Mouse (Mus musculus): ENCODE measurements at regions not wholly inside any gene's neighbourhood (a gene's known extent, or its start where the extent isn't known, plus 50 kb on each side); places are given as distances from the start of the nearest gene placed in this dataset.

GRCm38 (mm10) chr7:110679916-110680315 lies 52.5 kb downstream of the Adm start:
- ATAC-seq (replicated peaks; ENCODE audit: poor library complexity) = no peak

- ATAC-seq (replicated peaks; ENCODE audit: poor library complexity) = no peak
Measured at GRCm38 (mm10) chr7:110682911-110683310, 55.5 kb downstream of the Adm start.

- ATAC-seq (replicated peaks; ENCODE audit: poor library complexity) = peak; percentile 86
Measured at GRCm38 (mm10) chr7:110688884-110689681, 61.6 kb downstream of the Adm start.

GRCm38 (mm10) chr7:110690241-110690640 lies 62.8 kb downstream of the Adm start:
- ATAC-seq (replicated peaks; ENCODE audit: poor library complexity) = no peak

- no peak for ATAC-seq (replicated peaks; ENCODE audit: poor library complexity)
Measured at GRCm38 (mm10) chr7:110690856-110691255, 63.4 kb downstream of the Adm start.

- no peak for ATAC-seq (replicated peaks; ENCODE audit: poor library complexity)
Measured at GRCm38 (mm10) chr7:110694262-110694661, 66.8 kb downstream of the Adm start.

GRCm38 (mm10) chr7:110695729-110696128 lies 68.3 kb downstream of the Adm start:
- ATAC-seq (replicated peaks; ENCODE audit: poor library complexity) = no peak

- ATAC-seq (replicated peaks; ENCODE audit: poor library complexity) = no peak
Measured at GRCm38 (mm10) chr7:110698211-110699153, 69.5 kb upstream of the Ampd3 start.

GRCm38 (mm10) chr7:110699596-110699995 lies 68.4 kb upstream of the Ampd3 start:
- ATAC-seq (replicated peaks; ENCODE audit: poor library complexity) = no peak

- 0 out of 2 replicates have a peak, but pooled peaks have one; percentile 61 for ATAC-seq (replicated peaks; ENCODE audit: poor library complexity)
Measured at GRCm38 (mm10) chr7:110701681-110702413, 66.2 kb upstream of the Ampd3 start.

- ATAC-seq (replicated peaks; ENCODE audit: poor library complexity) = no peak
Measured at GRCm38 (mm10) chr7:110702414-110702783, 65.6 kb upstream of the Ampd3 start.

GRCm38 (mm10) chr7:110705311-110706000 lies 62.5 kb upstream of the Ampd3 start:
- no peak for ATAC-seq (replicated peaks; ENCODE audit: poor library complexity)

- ATAC-seq (replicated peaks; ENCODE audit: poor library complexity) = no peak
Measured at GRCm38 (mm10) chr7:110706001-110706695, 61.9 kb upstream of the Ampd3 start.

GRCm38 (mm10) chr7:110706696-110707087 lies 61.3 kb upstream of the Ampd3 start:
- no peak for ATAC-seq (replicated peaks; ENCODE audit: poor library complexity)

GRCm38 (mm10) chr7:110708116-110708515 lies 59.9 kb upstream of the Ampd3 start:
- ATAC-seq (replicated peaks; ENCODE audit: poor library complexity) = peak; percentile 49

GRCm38 (mm10) chr7:110708781-110709180 lies 59.2 kb upstream of the Ampd3 start:
- no peak for ATAC-seq (replicated peaks; ENCODE audit: poor library complexity)

GRCm38 (mm10) chr7:110709606-110710005 lies 58.4 kb upstream of the Ampd3 start:
- ATAC-seq (replicated peaks; ENCODE audit: poor library complexity) = no peak

GRCm38 (mm10) chr7:110710256-110710962 lies 57.6 kb upstream of the Ampd3 start:
- peak; percentile 87 for ATAC-seq (replicated peaks; ENCODE audit: poor library complexity)

GRCm38 (mm10) chr7:110713661-110714060 lies 54.3 kb upstream of the Ampd3 start:
- no peak for ATAC-seq (replicated peaks; ENCODE audit: poor library complexity)

Data from megakaryocyte progenitor cell, adult 5-6 weeks (primary cell).